Mouse (Mus musculus) heart, embryonic 12.5 days (tissue): ENCODE data around the gene Vdr. TPM values are rescaled to one million over a fixed set of nuclear protein-coding genes. Genes with fewer than 3 reads are reported as not detected.
A peak's percentile ranks its signal among the peaks of the same experiment; 100 is the strongest.

Experiments
- ATAC-seq: fragments of 200-750 bp; cut with Nextera tagmentation; 2 replicates; pipeline ENCODE4 v1.8.0; 2017; ENCODE audit warnings: moderate TSS enrichment, moderate library complexity; ENCODE audit not compliant: insufficient number of reproducible peaks, low FRiP score
- H3K27ac ChIP-seq: fragments of 300-500 bp; sonication (generic); 2 replicates; pipeline ENCODE4 v1.5.1; 2016; ENCODE audit warnings: mild to moderate bottlenecking, moderate library complexity; ENCODE audit not compliant: poor library complexity, severe bottlenecking
- H3K27me3 ChIP-seq: fragments of 300-500 bp; sonication (generic); replicated peaks from 2 replicates; pipeline ENCODE4 v1.6.1; 2016; ENCODE audit warnings: mild to moderate bottlenecking, moderate library complexity
- H3K36me3 ChIP-seq: fragments of 300-500 bp; sonication (generic); 2 replicates; pipeline ENCODE4 v1.6.1; 2016; ENCODE audit warnings: mild to moderate bottlenecking, moderate library complexity
- H3K4me1 ChIP-seq: fragments of 300-500 bp; sonication (generic); replicated peaks from 2 replicates; pipeline ENCODE4 v1.6.1; 2016; ENCODE audit warnings: mild to moderate bottlenecking
- H3K4me2 ChIP-seq: fragments of 300-500 bp; sonication (generic); 2 replicates; pipeline ENCODE4 v1.6.1; 2016; ENCODE audit warnings: mild to moderate bottlenecking, moderate library complexity
- H3K4me3 ChIP-seq: fragments of 300-500 bp; sonication (generic); 2 replicates; pipeline ENCODE4 v1.5.1; 2016; ENCODE audit warnings: mild to moderate bottlenecking
- H3K9ac ChIP-seq: fragments of 300-500 bp; sonication (generic); 2 replicates; pipeline ENCODE4 v1.6.1; 2016; ENCODE audit warnings: mild to moderate bottlenecking, moderate library complexity
- H3K9me3 ChIP-seq: fragments of 300-500 bp; sonication (generic); replicated peaks from 2 replicates; pipeline ENCODE4 v1.6.1; 2016; ENCODE audit warnings: mild to moderate bottlenecking, moderate library complexity
- WGBS: fragments of 180-500 bp; shearing (Covaris S2); methylation state at CpG from one replicate; pipeline ENCODE4 v1.1.7; 2016; 5-methylcytosine and 5-hydroxymethylcytosine counted together
- polyA plus RNA-seq: library from polyadenylated mRNA; unstranded; fragments of >200 nt; fragmentation: Nextera tagmentation; extraction: Ambion mirVana; gene quantifications from 2 replicates; pipeline ENCODE4 v1.2.1, GENCODE M21; 2016

Vdr gene
- polyA plus RNA-seq, 1 experiment from 2014 or later = 1.4 TPM

- H3K4me3 ChIP-seq = no peak overlapping the region
- H3K4me2 ChIP-seq = no peak overlapping the region
- H3K27ac ChIP-seq = no peak overlapping the region
- WGBS = 79% methylated on average over 4 of the region's 4 CpGs
- no peak overlapping the region for H3K9ac ChIP-seq
- peaks cover 6% of the 10 kb centered on the region; the same call in 1 of the 2 replicates for H3K27me3 ChIP-seq
- H3K36me3 ChIP-seq = no peaks in the 10 kb centered on the region
- no peaks in the 10 kb centered on the region; the same call in 1 of the 2 replicates for H3K4me1 ChIP-seq
- no peak for ATAC-seq
- no peaks in the 10 kb centered on the region; the same call in 1 of the 2 replicates for H3K9me3 ChIP-seq
Measured at GRCm38 (mm10) chr15:97847285-97847684, 63.1 kb downstream of the Vdr start.

GRCm38 (mm10) chr15:97846121-97846882 is 64.1 kb downstream of the Vdr start:
- Histone ChIP-seq H3K27me3 (peaks cover 6% of the 10 kb centered on the region; the same call in 1 of the 2 replicates), H3K27ac (no peak overlapping the region), H3K4me3 (no peak overlapping the region), H3K4me1 (no peaks in the 10 kb centered on the region; the same call in 1 of the 2 replicates), H3K36me3 (no peaks in the 10 kb centered on the region), H3K4me2 (no peak overlapping the region), H3K9me3 (no peaks in the 10 kb centered on the region; the same call in 1 of the 2 replicates), H3K9ac (no peak overlapping the region)
- no peak for ATAC-seq
- WGBS = 74% methylated on average over 11 of the region's 11 CpGs

GRCm38 (mm10) chr15:97844037-97845034 is 66.1 kb downstream of the Vdr start, which contains the start of gene Hdac7:
Gene Hdac7 (minus strand): TSS chr15:97844502.
- WGBS = 53% methylated on average over 19 of the region's 19 CpGs
- Histone ChIP-seq H3K36me3 (no peaks in the 10 kb centered on the region), H3K27ac (no peak within 1 kb of the TSS), H3K9ac (no peak within 1 kb of the TSS), H3K4me3 (no peak within 1 kb of the TSS), H3K4me1 (peaks cover 15% of the 10 kb centered on the region), H3K27me3 (peaks cover 6% of the 10 kb centered on the region; the same call in 1 of the 2 replicates), H3K4me2 (no peak within 1 kb of the TSS), H3K9me3 (no peaks in the 10 kb centered on the region; the same call in 1 of the 2 replicates)
- ATAC-seq = no peak

- Histone ChIP-seq H3K36me3 (no peaks in the 10 kb centered on the region), H3K9me3 (no peaks in the 10 kb centered on the region; the same call in 1 of the 2 replicates), H3K27me3 (peaks cover 6% of the 10 kb centered on the region; the same call in 1 of the 2 replicates), H3K4me1 (peaks cover 21% of the 10 kb centered on the region), H3K9ac (no peak overlapping the region), H3K4me3 (no peak overlapping the region), H3K4me2 (no peak overlapping the region), H3K27ac (no peak overlapping the region)
- WGBS = 52% methylated on average over 7 of the region's 7 CpGs
- ATAC-seq = no peak
Measured at GRCm38 (mm10) chr15:97843247-97843651, 67.2 kb downstream of the Vdr start.

GRCm38 (mm10) chr15:97842058-97842457 is 68.4 kb downstream of the Vdr start:
- WGBS = 85% methylated on average over 6 of the region's 6 CpGs
- no peak for ATAC-seq
- H3K9me3 ChIP-seq = no peaks in the 10 kb centered on the region; the same call in 1 of the 2 replicates
- H3K4me2 ChIP-seq = no peak overlapping the region
- no peaks in the 10 kb centered on the region for H3K36me3 ChIP-seq
- no peak overlapping the region for H3K4me3 ChIP-seq
- H3K4me1 ChIP-seq = peaks cover 33% of the 10 kb centered on the region
- no peak overlapping the region for H3K27ac ChIP-seq
- H3K27me3 ChIP-seq = peaks cover 6% of the 10 kb centered on the region; the same call in 1 of the 2 replicates
- no peak overlapping the region for H3K9ac ChIP-seq

GRCm38 (mm10) chr15:97841383-97841782 is 69.0 kb downstream of the Vdr start:
- no peak for ATAC-seq
- H3K4me1 ChIP-seq = peaks cover 40% of the 10 kb centered on the region
- WGBS = 89% methylated on average over 6 of the region's 6 CpGs
- H3K4me3 ChIP-seq = no peak overlapping the region
- H3K27ac ChIP-seq = no peak overlapping the region
- no peaks in the 10 kb centered on the region; the same call in 1 of the 2 replicates for H3K9me3 ChIP-seq
- H3K36me3 ChIP-seq = no peaks in the 10 kb centered on the region
- H3K4me2 ChIP-seq = no peak overlapping the region
- H3K9ac ChIP-seq = no peak overlapping the region
- peaks cover 6% of the 10 kb centered on the region; the same call in 1 of the 2 replicates for H3K27me3 ChIP-seq

- Histone ChIP-seq H3K4me2 (no peak overlapping the region), H3K27me3 (peaks cover 6% of the 10 kb centered on the region; the same call in 1 of the 2 replicates), H3K9ac (no peak overlapping the region), H3K27ac (no peak overlapping the region), H3K4me1 (peaks cover 45% of the 10 kb centered on the region), H3K4me3 (no peak overlapping the region), H3K36me3 (no peaks in the 10 kb centered on the region), H3K9me3 (no peaks in the 10 kb centered on the region)
- WGBS = 87% methylated on average over 1 of the region's 1 CpGs
- ATAC-seq = no peak
Measured at GRCm38 (mm10) chr15:97840781-97841180, 69.6 kb downstream of the Vdr start.

GRCm38 (mm10) chr15:97839991-97840455 is 70.4 kb downstream of the Vdr start:
- Histone ChIP-seq H3K4me3 (no peak overlapping the region), H3K4me2 (no peak overlapping the region), H3K9me3 (no peaks in the 10 kb centered on the region), H3K9ac (no peak overlapping the region), H3K4me1 (peaks cover 45% of the 10 kb centered on the region), H3K36me3 (no peaks in the 10 kb centered on the region), H3K27ac (peak overlapping the region; percentile 42), H3K27me3 (peaks cover 6% of the 10 kb centered on the region; the same call in 1 of the 2 replicates)
- WGBS = 22% methylated on average over 3 of the region's 3 CpGs
- peak; percentile 79 for ATAC-seq

- no peak overlapping the region for H3K4me2 ChIP-seq
- H3K9me3 ChIP-seq = no peaks in the 10 kb centered on the region
- H3K4me3 ChIP-seq = no peak overlapping the region
- peak overlapping the region; percentile 42; the same call in 1 of the 2 replicates for H3K27ac ChIP-seq
- no peak for ATAC-seq
- H3K4me1 ChIP-seq = peaks cover 45% of the 10 kb centered on the region
- H3K9ac ChIP-seq = no peak overlapping the region
- peaks cover 6% of the 10 kb centered on the region; the same call in 1 of the 2 replicates for H3K27me3 ChIP-seq
- H3K36me3 ChIP-seq = no peaks in the 10 kb centered on the region
- 72% methylated on average over 4 of the region's 4 CpGs for WGBS
Measured at GRCm38 (mm10) chr15:97839473-97839872, 71.0 kb downstream of the Vdr start.

GRCm38 (mm10) chr15:97839012-97839411 is 71.4 kb downstream of the Vdr start:
- ATAC-seq = no peak
- Histone ChIP-seq H3K27ac (no peak overlapping the region), H3K4me2 (no peak overlapping the region), H3K9me3 (no peaks in the 10 kb centered on the region), H3K36me3 (no peaks in the 10 kb centered on the region), H3K4me3 (no peak overlapping the region), H3K9ac (no peak overlapping the region), H3K27me3 (peaks cover 4% of the 10 kb centered on the region; the same call in 1 of the 2 replicates), H3K4me1 (peaks cover 45% of the 10 kb centered on the region)
- 74% methylated on average over 2 of the region's 2 CpGs for WGBS
